Mouse (Mus musculus) hindbrain, postnatal 0 days (tissue): ENCODE results near the gene Rassf1. TPM values are rescaled to one million over a fixed set of nuclear protein-coding genes. Genes with fewer than 3 reads are reported as not detected.
A peak's percentile ranks its signal among the peaks of the same experiment; 100 is the strongest.

ENCODE experiments used
- ATAC-seq: fragments of 200-750 bp; cut with Nextera tagmentation; 2 replicates; pipeline ENCODE4 v1.8.0; 2017; ENCODE audit warnings: mild to moderate bottlenecking, moderate TSS enrichment, moderate library complexity
- DNase-seq: peaks from one replicate; pipeline ENCODE4 v3.0.0-alpha.2; 2015; ENCODE audit warnings: low spot score
- H3K27ac ChIP-seq: fragments of 300-500 bp; sonication (generic); 2 replicates; pipeline ENCODE4 v1.5.1; 2014; ENCODE audit warnings: mild to moderate bottlenecking
- H3K27me3 ChIP-seq: fragments of 300-500 bp; sonication (generic); 2 replicates; pipeline ENCODE4 v1.6.1; 2014; ENCODE audit warnings: low read length, mixed read lengths; ENCODE audit not compliant: insufficient read depth
- H3K36me3 ChIP-seq: fragments of 300-500 bp; sonication (generic); 2 replicates; pipeline ENCODE4 v1.6.1; 2014; ENCODE audit warnings: low read length, mixed read lengths; ENCODE audit not compliant: insufficient read depth
- H3K4me1 ChIP-seq: fragments of 300-500 bp; sonication (generic); 2 replicates; pipeline ENCODE4 v1.6.1; 2014; ENCODE audit warnings: antibody characterized with exemption, low read length, mixed read lengths; ENCODE audit not compliant: insufficient read depth
- H3K4me2 ChIP-seq: fragments of 300-500 bp; sonication (generic); 2 replicates; pipeline ENCODE4 v1.6.1; 2014; ENCODE audit warnings: low read depth, mild to moderate bottlenecking, low read length, moderate library complexity, mixed read lengths
- H3K4me3 ChIP-seq: fragments of 300-500 bp; sonication (generic); 2 replicates; pipeline ENCODE4 v1.5.1; 2014; ENCODE audit warnings: low read length
- H3K9ac ChIP-seq: fragments of 300-500 bp; sonication (generic); replicated peaks from 2 replicates; pipeline ENCODE4 v1.6.1; 2014; ENCODE audit warnings: mild to moderate bottlenecking, low read length, moderate library complexity, mixed read lengths
- H3K9me3 ChIP-seq: fragments of 300-500 bp; sonication (generic); 2 replicates; pipeline ENCODE4 v1.6.1; 2016; ENCODE audit warnings: low read length, mixed read lengths
- CTCF ChIP-seq: IDR thresholded peaks from 2 replicates; pipeline ENCODE4 v1.5.1; 2016; ENCODE audit warnings: antibody characterized with exemption, control low read depth, low read depth
- WGBS: fragments of 180-500 bp; shearing (Covaris S2); extraction: QIAGEN DNeasy Blood & Tissue Kit; methylation state at CpG from one replicate; pipeline ENCODE4 v1.1.7; 2014; 5-methylcytosine and 5-hydroxymethylcytosine counted together
- polyA plus RNA-seq: library from polyadenylated mRNA; unstranded; fragments of >200 nt; fragmentation: Nextera tagmentation; extraction: Ambion mirVana; gene quantifications from 2 replicates; pipeline ENCODE4 v1.2.1, GENCODE M21; 2015
- total RNA-seq: library from RNA; depleted of rRNA; stranded (reverse); fragments of >200 nt; gene quantifications from 2 replicates; pipeline ENCODE4 v1.2.3, GENCODE M21; 2014

Gene Rassf1
- total and polyA plus RNA-seq, 2 experiments from 2014 or later: 17.6 to 30.3 TPM

GRCm38 (mm10) chr9:107566041-107566709, 14.8 kb downstream of the Rassf1 start:
- 56% methylated on average over 15 of the region's 15 CpGs for WGBS
- Histone ChIP-seq H3K4me3 (no peak overlapping the region), H3K9ac (no peak overlapping the region), H3K27ac (peak overlapping the region; percentile 70; the same call in 1 of the 2 replicates), H3K27me3 (no peaks in the 10 kb centered on the region), H3K36me3 (peaks cover 19% of the 10 kb centered on the region; the same call in 1 of the 2 replicates), H3K4me2 (no peak overlapping the region), H3K9me3 (no peaks in the 10 kb centered on the region), H3K4me1 (peaks cover 29% of the 10 kb centered on the region)
- DNase-seq (peak; percentile 82), ATAC-seq (no peak)
- peak; percentile 87 for TF ChIP-seq CTCF

GRCm38 (mm10) chr9:107566855-107567254, 15.5 kb downstream of the Rassf1 start:
- Histone ChIP-seq H3K9me3 (no peaks in the 10 kb centered on the region), H3K9ac (no peak overlapping the region), H3K27me3 (no peaks in the 10 kb centered on the region), H3K4me2 (no peak overlapping the region), H3K36me3 (peaks cover 19% of the 10 kb centered on the region; the same call in 1 of the 2 replicates), H3K4me3 (no peak overlapping the region), H3K27ac (no peak overlapping the region), H3K4me1 (peaks cover 29% of the 10 kb centered on the region)
- WGBS: 64% methylated on average over 3 of the region's 3 CpGs
- DNase-seq (no peak), ATAC-seq (no peak)
- TF ChIP-seq CTCF: no peak

GRCm38 (mm10) chr9:107567702-107568319, 16.5 kb downstream of the Rassf1 start, which contains the start of gene Hyal2:
Gene Hyal2 (plus strand): TSS chr9:107567945.
- peak within 1 kb of the TSS; percentile 75 for H3K9ac ChIP-seq
- no peaks in the 10 kb centered on the region for H3K27me3 ChIP-seq
- H3K9me3 ChIP-seq: no peaks in the 10 kb centered on the region
- peak within 1 kb of the TSS; percentile 86 for H3K27ac ChIP-seq
- DNase-seq (no peak), ATAC-seq (no peak)
- H3K4me1 ChIP-seq: peaks cover 29% of the 10 kb centered on the region
- 13% methylated on average over 18 of the region's 18 CpGs for WGBS
- peak within 1 kb of the TSS; percentile 82 for H3K4me3 ChIP-seq
- H3K4me2 ChIP-seq: peak within 1 kb of the TSS; percentile 83
- TF ChIP-seq CTCF: 0 out of 2 replicates have a peak, but pooled peaks have one; percentile 1
- H3K36me3 ChIP-seq: peaks cover 26% of the 10 kb centered on the region; the same call in 1 of the 2 replicates

GRCm38 (mm10) chr9:107568331-107569261, 17.2 kb downstream of the Rassf1 start:
- Histone ChIP-seq H3K27ac (peak overlapping the region; percentile 86), H3K27me3 (no peaks in the 10 kb centered on the region), H3K4me2 (peak overlapping the region; percentile 83), H3K9ac (peak overlapping the region; percentile 75), H3K9me3 (no peaks in the 10 kb centered on the region), H3K36me3 (peaks cover 28% of the 10 kb centered on the region; the same call in 1 of the 2 replicates), H3K4me1 (peaks cover 28% of the 10 kb centered on the region), H3K4me3 (peak overlapping the region; percentile 82)
- TF ChIP-seq CTCF: no peak
- ATAC-seq (peak; percentile 91), DNase-seq (peak; percentile 93)
- under 1% methylated on average over 41 of the region's 41 CpGs for WGBS

- DNase-seq (no peak), ATAC-seq (peak; percentile 57)
- Histone ChIP-seq H3K4me2 (peak overlapping the region; percentile 83), H3K27ac (peak overlapping the region; percentile 86), H3K4me3 (peak overlapping the region; percentile 82), H3K9ac (peak overlapping the region; percentile 75), H3K27me3 (no peaks in the 10 kb centered on the region), H3K4me1 (peaks cover 21% of the 10 kb centered on the region), H3K36me3 (peaks cover 28% of the 10 kb centered on the region; the same call in 1 of the 2 replicates), H3K9me3 (no peaks in the 10 kb centered on the region)
- TF ChIP-seq CTCF: no peak
- 0% methylated on average over 23 of the region's 23 CpGs for WGBS
These were observed 17.9 kb downstream of the Rassf1 start for GRCm38 (mm10) chr9:107569270-107569669.

- Histone ChIP-seq H3K9me3 (no peaks in the 10 kb centered on the region), H3K9ac (peak overlapping the region; percentile 75), H3K4me3 (peak overlapping the region; percentile 82), H3K4me1 (peaks cover 21% of the 10 kb centered on the region), H3K4me2 (peak overlapping the region; percentile 83), H3K27me3 (no peaks in the 10 kb centered on the region), H3K27ac (peak overlapping the region; percentile 86; the same call in 1 of the 2 replicates), H3K36me3 (peaks cover 28% of the 10 kb centered on the region; the same call in 1 of the 2 replicates)
- ATAC-seq: no peak
- 45% methylated on average over 13 of the region's 13 CpGs for WGBS
- DNase-seq: no peak
- TF ChIP-seq CTCF: no peak
These were observed 18.7 kb downstream of the Rassf1 start for GRCm38 (mm10) chr9:107570016-107570415.
